Mouse (Mus musculus) spleen, postnatal 14 days (tissue): ENCODE data around the gene Mptx1.
"Not testable (repeated sequence)": the region's sequence is repeated elsewhere in the genome, so short reads cannot be mapped to it uniquely, and the experiment has no call there.

Source experiments
- DNase-seq, 2 experiments: peaks; one replicate each; pipeline ENCODE4 v3.0.0; 2021 to 2022; ENCODE audit warnings: low spot score in 2 of 2

Mptx1 gene

DNA sequence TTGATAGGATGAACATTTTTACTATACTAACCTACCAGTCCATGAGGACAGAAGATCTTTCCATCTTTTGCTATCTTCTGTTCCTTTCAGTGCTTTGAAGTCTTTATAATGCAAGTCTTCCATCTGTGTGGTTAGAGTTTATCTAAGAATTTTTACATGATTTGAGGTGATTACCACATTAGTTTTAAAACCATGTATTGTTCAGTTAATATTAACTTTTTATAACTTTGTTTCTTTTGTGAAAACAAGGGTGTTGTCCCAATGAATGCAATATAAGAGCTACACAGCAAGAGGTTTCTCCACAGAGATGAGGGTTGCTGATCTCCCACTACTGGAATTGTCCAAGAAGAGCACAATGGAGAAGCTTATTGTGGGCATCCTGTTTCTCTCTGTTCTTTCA is at the start of gene Mptx1:
Mptx1 (plus strand) TSS at position 301 of the 400 bp plus-strand sequence.
- no peak for DNase-seq

DNA sequence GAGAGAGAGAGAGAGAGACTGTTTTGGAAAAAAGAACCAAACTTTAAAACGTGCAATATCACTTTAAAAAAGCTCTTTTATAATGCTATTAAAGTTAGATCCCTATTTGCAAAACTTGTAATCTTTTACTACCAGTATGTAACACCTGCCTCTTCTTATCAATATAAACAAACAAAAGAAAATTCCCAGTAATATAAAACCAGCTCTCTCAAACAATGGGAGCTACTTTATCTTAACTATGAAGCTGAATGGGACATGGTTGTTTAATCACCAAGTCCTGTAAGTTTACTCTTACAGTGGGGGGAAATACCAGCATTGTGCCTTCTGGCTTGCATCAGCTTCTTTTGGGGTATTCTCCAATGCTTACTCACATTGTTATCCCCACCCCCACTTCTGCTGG is 27.2 kb upstream of the Mptx1 start:
- no peak for DNase-seq

DNA sequence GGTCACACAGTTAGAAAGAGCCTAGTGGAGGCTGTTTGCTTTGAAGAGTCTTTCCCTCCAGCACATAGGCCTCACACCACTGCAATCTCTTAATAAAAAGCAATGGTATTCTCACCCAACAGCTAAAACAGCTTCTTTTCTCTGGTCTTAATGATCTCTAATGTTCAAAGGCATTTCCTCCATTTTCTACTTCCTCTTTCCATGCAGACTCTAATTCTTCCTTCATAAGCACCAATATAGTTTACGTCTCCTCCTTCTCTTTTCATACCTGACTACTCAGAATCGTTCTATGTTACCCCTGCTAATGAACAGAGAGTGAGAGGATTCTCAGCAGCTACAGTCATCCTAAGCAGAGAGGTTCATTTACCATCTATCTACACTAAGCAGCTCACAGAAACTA is 13.0 kb upstream of the Mptx1 start:
- DNase-seq, result no peak

DNA sequence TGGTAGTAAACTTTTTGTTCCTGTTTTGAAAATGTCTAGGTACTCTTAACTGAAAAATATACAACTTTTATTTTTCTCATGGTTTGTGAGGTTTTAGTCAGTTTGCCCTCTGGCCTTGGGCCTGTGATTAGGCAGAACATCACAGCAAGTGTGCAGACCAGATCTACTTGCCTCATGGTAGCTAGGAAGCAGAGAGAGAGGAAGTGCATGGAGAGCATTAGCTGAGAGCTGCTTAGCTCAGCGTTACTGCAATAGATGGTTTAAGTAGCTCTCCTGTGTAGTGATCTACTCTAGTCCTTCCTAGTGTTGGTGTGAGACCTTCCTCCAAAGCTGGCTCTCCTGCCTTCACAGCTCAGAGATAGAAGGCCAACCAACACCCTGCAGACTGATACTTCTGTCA is 23.3 kb downstream of the Mptx1 start:
- not testable (repeated sequence) for DNase-seq

DNA sequence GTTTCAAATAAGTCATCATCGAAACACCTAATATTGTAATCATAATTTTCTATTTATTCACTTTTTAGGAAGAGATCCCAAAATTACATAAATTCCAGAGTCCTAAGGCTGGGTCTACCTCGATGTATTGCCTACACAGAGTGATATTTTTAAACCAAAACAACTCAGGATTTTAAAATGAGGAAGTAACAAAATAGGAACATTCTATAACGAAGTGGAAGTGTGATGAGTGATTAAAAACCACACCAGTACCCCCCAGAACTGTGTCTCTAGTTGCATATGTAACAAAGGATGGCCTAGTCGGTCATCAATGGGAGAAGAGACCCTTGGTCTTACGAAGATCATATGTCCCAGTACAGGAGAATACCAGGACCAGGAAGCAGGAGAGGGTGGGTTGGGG is 24.3 kb downstream of the Mptx1 start:
- no peak for DNase-seq

DNA sequence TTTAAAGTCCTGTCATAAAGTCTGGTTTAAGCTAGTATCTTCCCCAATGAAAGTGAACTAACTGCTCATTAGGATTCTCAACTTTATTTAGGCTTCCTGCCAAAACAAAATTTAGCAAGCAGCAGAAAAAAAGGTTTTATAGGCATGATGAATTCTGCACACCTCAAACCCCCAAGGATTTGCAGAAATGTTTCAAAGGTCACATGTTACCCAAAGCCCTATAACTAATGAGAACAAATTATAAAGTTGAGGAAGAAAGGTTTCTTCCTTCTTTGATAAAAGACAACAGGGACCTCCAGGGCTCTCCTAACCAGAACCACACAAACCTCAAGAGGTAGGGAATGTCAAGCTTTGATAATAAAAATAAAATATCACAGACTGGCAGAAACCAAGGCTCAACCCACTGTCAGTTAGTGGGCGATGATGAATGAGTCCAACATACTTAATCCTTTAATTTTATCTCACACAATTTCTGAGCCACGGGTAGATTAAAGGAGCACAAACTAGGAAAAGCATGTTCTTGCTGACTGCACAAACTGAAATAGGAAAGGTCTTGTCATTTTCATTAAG is 34.6 kb downstream of the Mptx1 start, which contains the start of gene Olfr417:
Olfr417 (plus strand) TSS at position 241 of the 570 bp plus-strand sequence.
- no peak for DNase-seq

DNA sequence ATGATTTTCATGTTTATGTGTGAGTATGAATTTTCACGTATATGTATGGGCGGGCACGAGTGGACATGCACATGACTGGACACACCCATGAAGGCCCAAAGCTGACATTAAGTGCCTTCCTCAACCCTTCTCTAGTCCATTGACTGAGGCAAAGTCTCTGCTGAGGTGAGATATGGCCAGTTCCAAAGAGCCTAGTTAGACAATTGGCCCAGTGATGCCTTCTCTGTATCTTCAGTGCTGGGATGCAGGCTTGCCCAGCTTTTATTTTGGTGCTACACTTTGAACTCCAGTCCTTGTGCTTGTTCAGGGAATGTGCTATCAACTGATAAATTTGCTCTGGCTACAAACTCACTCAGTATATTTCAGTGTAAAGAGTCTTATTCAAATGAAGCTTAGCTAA is 43.5 kb downstream of the Mptx1 start:
- no peak for DNase-seq
